Mouse (Mus musculus): ENCODE results near the gene Asic2. TPM values are rescaled to one million over a fixed set of nuclear protein-coding genes. Genes with fewer than 3 reads are reported as not detected.

The Asic2 gene
- not detected for total RNA-seq (2021)

DNA sequence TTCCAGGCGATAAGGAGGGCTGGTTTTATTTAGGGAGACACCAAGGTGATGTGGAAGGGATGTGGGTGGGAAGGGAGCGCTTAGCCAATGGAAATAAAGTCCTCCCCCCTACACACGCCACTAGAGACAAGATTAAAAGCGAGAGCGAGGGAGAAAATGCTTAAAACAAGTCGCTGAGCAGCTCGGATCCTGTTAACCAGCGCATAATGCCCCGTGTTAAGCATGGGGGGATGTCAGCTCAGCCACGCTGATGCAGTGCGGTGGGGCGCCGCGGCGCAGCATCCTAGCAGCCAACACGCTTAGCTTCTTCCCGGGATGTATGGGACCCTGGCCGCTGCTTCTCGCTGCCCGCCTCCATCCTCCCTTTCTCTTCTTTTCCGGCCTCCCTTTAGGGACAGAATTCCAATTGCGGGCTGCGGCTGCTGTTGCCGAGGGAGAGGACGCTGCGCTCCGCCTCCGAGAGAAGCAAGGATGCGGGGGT lies at the start of gene Asic2:
Gene Asic2 (minus strand): TSS at position 57 of the 481 bp plus-strand sequence.
- DNase-seq, result no peak
- intact Hi-C loops (cut with DNase I), result no loop called here

DNA sequence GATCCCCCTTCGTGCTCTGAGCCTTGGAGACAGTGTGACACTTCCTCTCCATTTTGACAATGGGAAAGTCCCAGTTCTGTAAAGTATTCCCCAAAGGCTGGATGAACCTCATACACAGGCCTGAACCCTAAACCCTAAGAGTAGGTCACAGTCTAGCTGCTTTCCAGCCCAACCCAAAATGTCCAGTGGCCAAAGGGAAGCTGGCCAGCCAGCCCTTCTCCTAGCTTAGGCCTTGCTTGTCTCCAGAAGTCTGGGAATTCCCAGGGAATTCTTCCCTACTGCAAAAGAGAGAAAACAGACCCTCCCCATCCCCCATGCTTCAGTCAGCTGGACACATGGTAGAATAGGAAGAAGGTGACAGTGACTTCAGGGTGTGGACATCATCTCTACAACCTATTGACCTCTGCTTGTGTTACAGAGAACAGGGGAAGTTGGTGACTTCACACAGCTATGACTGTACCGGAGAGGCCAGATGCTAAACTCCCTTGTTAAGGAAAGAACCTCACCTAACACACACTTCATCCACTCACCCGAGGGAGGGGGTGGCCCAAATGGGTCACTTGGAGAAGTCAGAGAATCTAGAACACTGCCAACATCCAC lies 48.0 kb upstream of the Asic2 start:
- intact Hi-C loops (cut with DNase I), result no loop called here
- DNase-seq, result peak in 1 of 2 experiments; percentile 41

DNA sequence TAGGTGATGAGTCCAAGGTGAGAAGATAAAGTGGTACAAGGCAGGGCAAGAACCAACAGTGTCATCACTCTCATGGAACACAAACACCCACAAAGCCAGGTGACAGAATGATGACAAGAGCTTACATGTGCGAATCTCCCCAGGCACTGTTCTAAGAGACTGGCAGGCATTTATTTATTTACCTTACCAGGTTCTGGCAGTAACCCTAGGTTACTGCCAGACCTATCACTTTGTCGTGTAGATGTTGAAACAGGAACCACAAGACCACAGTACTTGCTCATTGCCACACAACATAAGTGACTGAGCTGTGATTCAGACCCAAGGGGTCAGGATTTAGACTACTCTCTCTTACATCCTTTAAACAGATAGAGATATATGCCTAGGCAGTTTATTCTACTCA lies 46.8 kb upstream of the Asic2 start:
- intact Hi-C loops (cut with DNase I), result no loop called here
- no peak for DNase-seq

DNA sequence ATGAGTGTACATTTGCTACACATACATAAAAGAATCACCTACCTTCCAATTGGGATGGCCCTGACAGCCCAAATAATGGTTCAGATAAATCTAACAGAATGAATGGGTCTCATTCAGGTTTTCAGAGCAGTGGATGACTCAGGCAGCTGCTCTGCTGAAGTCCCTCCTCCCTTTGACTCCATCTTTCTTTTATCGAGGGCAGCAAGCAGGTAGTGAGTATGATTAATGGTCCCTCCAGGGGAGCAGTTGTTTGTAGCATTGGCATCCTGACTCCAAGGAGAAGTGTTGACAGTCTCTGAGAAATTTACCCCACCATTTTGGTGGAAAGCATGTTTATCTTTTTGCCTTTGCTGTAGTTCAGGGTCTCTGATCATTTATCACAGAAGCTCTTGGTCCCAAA lies 45.5 kb upstream of the Asic2 start:
- intact Hi-C loops (cut with DNase I), result no loop called here
- DNase-seq, result no peak

DNA sequence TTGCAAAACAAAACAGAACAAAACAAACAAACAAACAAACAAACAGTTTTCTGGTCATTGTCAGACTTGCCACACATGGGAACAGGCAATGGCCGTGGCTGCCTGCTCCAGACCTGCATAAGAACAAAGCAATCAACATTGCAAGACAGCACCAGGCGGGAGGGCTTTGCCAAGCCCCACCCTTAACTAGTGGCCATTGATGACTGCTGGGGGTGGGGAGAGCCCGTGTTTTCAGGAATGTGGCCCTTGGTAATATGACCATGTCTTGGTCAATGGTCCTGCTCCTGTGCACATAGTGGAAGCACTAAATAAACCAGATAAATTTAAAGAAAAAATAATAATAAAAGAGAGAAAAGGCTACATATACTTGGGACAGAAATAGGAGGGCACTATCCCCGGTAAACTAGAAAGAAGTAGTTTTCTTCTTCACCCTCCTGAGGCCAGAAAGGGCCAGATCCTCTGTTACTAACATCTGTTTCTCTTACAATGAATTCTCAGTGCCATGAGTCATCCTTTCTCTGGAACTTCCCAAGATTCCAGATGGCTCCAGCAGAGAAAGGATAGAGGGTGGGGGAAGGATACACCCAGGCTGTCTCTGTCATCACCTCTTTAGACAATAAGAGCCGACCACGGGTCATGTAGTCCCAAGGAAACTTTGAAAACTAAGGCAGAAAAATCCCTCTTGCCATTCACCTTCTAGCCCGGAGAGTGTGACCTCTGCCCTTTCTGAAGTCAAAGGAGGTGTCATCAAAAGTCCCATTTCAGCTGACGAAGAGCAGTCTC lies 43.3 kb upstream of the Asic2 start:
- peak in 1 of 2 experiments; percentile 40 for DNase-seq
- intact Hi-C loops (cut with DNase I), result no loop called here

DNA sequence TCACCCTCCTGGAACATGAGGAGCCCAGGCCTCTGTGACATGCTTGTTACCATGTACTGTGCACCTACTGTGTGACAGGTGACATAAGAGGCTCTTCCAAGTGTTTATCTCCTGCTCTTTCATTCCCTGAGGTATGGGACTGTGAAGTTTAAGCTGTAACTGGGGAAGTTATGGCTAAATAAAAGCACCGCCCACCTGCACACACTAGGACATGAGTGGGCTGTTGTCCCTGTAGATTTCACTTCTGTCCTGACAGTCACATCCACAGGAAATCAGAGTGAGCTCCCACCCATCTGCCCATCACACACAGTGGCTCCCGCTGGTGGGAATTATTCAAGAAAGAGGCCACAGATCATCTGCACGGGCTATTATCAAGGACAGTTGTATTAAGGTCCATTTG lies 41.9 kb upstream of the Asic2 start:
- intact Hi-C loops (cut with DNase I), result no loop called here
- no peak for DNase-seq

DNA sequence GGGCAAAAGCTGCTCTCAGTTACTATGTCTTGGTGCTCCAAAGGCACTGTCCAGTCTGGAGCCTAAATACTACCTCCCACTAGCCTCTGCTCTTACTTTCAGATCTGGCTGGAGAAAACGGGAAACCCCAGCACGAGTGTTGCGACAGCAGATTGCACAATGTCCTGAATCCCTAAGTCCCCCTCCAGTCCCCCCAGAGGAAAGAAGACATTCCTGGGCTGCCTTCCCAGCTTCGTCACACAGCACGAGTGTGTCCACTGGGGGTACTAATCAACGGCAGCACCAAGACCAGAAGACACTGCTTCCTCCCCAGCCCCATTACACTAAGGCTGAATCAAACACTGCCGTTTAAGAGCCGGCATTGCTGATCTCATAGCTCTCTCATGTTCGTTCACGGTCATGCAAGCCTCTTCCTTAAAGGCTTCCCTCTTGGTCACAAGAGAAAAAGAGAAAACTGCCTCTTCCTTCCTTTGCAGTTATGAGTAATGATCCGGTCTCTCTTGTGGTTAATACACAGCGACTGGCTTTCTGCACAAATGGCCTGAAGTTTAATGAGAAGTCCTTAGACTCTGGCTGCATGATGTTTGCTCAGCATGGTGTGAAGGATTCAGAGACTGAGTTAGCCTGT lies 38.7 kb upstream of the Asic2 start:
- intact Hi-C loops (cut with DNase I), result no loop called here
- DNase-seq, result peak; percentile 75 to 85

DNA sequence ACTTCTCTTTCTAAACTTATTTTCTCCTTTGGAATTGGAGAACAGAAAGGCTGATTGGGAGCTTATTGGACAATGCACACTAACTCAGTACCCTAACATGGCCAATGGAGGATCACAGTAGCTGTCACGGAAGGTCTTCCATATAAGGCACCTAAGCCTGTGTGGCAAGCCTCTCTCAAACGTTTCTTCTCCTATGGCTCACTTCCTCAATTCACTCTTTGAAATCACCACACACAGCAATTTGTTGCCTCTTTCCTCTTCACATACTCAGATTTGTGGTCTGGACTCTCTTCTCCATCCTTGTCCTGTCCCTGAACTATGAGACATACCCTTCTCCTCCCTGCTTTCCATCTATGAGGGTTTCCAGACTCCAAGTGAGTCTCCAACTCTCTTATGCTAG lies 36.6 kb upstream of the Asic2 start:
- intact Hi-C loops (cut with DNase I), result no loop called here
- DNase-seq, result no peak

DNA sequence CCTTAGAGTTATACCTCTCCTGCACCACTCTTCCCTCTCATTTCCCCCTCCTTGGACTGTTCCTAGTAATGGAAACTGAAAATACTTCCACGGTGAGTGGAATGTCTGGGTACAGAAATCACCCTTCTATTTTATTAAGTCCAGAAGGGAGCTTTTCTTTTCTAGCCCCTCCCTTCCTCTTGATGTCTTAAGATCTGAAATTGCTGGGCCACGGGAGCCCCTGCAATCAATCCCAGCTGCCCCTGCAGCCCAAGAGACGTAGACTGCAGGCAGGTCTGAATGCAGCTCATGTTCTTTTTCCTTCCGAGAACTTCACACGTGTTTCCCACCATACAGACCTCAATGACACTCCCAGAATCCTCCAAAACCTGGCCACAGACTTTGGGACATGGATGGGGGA lies 32.3 kb upstream of the Asic2 start:
- no peak for DNase-seq
- intact Hi-C loops (cut with DNase I), result no loop called here

DNA sequence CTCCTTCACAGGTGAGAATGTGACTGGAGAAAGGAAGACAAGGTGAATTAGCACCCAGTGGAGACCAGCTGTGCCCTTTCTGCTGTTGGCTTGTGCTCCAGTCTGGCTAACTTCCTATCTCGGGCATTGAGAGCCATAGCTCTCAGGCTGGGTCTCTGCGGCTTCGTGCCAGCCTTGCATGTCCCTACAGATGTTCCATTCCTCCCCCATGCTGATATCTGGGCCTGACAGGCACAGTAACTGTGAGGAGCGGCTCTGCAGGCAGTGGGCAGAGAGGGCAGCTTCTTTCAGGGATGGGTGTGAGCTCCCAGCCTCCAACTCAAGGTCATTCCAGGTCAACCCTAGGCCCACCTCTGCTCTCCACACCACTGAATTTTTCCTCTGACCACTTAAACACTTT lies 31.2 kb upstream of the Asic2 start:
- no peak for DNase-seq
- intact Hi-C loops (cut with DNase I), result no loop called here

DNA sequence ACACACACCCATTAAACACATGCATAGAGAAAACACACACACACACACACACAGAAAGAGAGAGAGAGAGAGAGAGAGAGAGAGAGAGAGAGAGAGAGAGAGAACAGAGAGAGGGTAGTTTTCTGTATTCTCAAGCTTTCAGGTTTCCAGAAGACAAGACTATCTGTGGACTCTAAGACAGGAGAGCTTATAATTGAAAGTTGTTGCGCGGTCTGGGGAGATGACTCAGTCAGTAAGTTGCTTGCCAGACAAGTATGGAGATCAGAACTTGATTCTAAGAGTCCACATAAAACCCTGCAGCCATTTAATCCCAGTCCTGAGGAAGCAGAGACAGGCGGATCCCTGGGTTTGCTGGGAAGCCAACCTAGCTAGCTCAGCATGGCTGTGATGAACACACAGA lies 30.4 kb upstream of the Asic2 start:
- intact Hi-C loops (cut with DNase I), result no loop called here
- no peak for DNase-seq

DNA sequence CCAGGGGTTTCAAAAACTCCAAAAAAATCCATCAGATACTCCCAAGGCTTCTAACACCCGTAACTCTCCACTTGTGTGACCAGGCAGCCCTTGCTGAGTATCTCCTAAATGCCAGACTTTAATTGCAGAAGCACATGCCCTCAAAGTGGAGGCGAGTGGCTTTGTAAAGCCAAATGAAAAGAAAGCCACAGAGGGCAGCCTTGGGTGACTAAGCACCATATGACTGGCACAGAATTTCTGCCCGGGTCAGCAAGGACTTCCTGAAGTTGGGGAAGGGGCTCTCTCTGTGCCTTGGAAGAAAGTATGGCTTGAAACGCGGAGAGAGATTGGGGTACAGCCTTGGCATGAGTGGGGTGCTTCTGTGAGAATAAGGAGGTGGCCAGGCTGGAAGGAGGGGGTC lies 28.8 kb upstream of the Asic2 start:
- no peak for DNase-seq
- intact Hi-C loops (cut with DNase I), result loop anchor here (2.0 kb wide), 2 partner anchors 38 to 50 kb away; partner anchors contain the start of gene Ccl2

DNA sequence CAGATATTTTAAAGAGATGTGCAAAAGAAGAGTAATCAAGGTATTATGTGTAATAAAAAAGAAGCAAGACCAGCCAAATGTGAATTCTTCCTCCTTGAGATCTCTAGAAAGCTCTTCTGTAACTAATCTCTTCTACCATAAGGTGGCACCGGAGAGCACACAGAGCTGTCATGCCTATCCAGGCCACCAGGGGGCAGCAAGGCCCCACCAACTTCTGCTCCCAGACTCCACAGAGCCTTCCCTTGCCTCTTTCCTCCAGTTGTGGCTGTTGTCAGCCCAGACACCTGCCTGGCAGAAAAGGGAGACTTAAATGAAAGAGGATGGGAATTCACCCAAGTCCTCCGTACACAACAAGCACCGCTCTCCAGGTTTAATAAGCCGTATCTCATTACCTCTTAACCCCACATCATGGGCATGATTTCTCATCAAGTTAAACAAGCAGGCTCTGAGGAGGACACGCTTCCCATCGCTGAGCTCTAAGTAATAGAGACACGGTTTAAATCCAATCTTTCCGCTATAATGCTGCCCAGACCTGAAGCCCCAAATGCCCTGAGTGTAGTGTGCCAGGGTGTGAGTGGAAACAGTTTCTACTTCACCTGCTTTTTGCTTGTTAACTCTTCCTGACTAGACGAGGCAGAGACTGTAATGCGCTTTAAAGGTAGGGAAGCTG lies 28.1 kb upstream of the Asic2 start:
- peak; percentile 77 to 81 for DNase-seq
- intact Hi-C loops (cut with DNase I), result loop anchor here (1.0 to 2.0 kb wide), 3 partner anchors 38 to 181 kb away; partner anchors contain the start of gene Ccl2

DNA sequence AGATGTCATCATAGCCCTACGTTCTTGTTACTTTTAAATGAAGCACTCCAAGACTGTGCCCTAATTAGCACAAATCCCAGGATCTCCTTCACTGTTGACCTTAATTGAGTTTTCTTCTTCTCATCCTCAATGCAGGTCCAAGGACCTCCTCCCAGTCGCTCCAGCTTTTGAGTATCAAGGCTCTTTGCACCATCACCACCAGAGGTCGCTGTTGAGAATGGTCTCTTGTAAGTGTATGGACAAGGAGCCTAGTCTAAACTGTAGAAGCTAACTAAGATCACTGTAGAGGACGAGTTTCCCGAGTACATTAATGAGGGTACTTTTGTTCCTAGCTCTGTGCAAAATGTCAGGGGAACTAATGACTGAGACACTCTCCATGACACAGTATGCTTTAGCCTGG lies 14.9 kb upstream of the Asic2 start:
- intact Hi-C loops (cut with DNase I), result no loop called here
- DNase-seq, result peak; percentile 51 to 62

DNA sequence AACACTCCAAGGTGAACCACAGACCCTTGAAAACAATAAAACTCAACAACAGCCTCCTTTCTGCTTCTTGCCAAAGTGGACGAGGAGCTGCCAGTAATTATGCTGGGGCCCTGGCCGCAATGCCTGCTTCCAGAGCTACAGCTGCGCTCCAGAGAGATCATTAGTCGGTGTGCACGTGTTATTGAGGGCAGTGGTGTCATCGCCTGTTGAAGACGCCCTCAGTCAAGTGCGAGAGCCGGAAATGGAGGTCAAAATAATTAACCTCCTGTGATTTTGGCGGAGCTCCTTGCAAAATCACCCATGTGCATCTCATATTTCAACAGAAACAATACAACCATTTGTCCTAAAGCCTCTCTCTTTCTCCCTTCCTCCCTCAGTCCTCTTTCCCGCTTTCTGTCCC lies 13.9 kb upstream of the Asic2 start:
- DNase-seq, result no peak
- intact Hi-C loops (cut with DNase I), result no loop called here

DNA sequence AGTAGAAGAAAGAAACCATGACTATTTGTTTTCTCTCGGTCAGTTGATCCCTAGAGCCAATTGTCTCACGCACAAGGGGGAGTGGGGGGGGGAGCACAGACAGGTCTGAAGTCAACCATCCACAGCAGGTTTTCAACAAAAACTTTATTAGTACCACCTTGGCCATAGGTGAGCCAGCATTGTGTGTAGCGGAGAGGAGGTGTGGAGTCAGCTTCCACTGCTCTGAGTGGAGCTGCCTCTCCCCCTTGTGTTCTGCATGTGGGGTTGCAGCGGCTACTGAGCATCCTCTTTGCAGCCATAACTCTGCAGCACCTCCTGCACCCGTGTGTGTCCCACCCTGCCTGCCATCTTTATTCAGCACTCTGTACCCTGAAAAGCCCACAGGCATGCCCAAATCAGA lies 6.3 kb upstream of the Asic2 start:
- intact Hi-C loops (cut with DNase I), result loop anchor here (10.0 kb wide), 2 partner anchors 210 to 340 kb away; no protein-coding TSS in a partner anchor
- no peak for DNase-seq

DNA sequence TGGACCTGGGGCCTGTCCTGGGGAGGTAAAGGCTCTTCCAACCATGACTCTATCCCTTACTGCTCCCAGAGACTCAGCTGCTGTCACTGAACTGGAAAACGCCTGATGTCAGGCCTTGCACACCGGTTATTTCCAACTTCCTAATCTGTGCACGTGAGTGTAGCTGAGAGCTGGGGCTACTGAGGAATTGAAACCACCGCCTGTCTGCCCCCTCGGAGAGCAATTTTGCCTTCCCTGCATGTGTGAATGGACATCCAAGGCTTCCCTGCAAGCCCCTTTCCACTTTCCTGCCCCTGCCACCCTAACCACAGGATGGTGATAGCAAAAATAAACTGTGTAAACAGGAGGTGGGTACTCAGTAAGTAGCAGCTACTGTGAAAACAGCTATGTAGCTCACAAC lies 5.4 kb upstream of the Asic2 start:
- intact Hi-C loops (cut with DNase I), result loop anchor here (10.0 kb wide), 2 partner anchors 209 to 339 kb away; no protein-coding TSS in a partner anchor
- no peak for DNase-seq

DNA sequence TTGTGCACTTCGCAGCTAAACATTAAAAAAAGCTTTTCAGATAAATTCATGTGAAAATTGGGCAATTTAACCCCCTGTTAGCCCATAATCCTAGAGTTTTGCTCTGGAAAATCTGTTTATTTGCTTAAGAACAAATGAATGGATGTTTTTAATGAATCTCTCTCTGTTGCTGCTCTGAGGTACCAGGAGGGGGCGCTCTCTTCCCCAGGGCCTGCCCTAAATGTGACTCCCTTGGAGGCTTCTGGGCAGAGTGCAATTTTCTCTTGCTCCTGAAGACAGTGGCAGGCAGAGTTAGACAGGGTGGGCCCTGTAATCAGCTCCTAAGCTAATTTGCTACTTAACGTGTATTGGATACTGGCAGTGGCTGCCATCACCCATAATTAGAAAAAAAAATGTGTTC lies 3.8 kb upstream of the Asic2 start:
- intact Hi-C loops (cut with DNase I), result loop anchor here (10.0 kb wide), 2 partner anchors 207 to 337 kb away; no protein-coding TSS in a partner anchor
- DNase-seq, result no peak

DNA sequence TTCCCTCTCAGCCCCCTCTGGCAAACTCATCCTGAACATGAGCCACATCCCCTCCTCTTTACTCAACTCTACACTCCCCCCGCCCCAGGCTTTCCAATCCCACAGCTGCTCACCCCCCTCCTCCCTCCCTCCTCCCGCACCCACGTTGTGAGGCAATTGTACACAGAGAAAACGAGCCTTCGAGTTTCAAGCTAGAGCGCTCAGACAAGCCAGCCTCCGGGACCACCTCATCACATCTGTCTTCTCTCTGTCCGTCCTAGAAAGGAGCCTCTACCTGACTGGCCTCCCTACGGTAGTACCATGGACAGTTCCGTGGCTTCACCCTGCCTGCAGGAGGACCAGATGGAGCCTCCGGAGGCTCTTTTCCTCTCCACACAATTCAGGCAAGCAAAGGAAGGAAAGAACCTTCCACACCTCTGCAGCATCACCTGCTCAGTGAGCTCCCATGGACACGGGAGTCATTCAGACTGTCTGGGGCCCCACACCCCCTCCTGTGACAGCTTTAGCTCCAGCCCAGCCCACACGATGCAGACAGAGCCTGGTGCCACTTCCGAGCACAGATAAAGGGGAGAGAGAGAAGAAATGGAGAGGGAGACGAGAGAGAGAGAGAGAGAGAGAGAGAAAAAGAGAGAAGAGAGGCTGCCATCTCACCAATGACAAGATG lies 1.5 kb downstream of the Asic2 start:
- intact Hi-C loops (cut with DNase I), result no loop called here
- DNase-seq, result no peak
